Mouse (Mus musculus): ENCODE data around the gene Cenpo. TPM values are rescaled to one million over a fixed set of nuclear protein-coding genes. Genes with fewer than 3 reads are reported as not detected.

Cenpo gene
- 5.4 and 8.2 TPM in 2 replicates for polyA plus RNA-seq (2015; fragmentation: Nextera tagmentation; extraction: Ambion mirVana)

DNA sequence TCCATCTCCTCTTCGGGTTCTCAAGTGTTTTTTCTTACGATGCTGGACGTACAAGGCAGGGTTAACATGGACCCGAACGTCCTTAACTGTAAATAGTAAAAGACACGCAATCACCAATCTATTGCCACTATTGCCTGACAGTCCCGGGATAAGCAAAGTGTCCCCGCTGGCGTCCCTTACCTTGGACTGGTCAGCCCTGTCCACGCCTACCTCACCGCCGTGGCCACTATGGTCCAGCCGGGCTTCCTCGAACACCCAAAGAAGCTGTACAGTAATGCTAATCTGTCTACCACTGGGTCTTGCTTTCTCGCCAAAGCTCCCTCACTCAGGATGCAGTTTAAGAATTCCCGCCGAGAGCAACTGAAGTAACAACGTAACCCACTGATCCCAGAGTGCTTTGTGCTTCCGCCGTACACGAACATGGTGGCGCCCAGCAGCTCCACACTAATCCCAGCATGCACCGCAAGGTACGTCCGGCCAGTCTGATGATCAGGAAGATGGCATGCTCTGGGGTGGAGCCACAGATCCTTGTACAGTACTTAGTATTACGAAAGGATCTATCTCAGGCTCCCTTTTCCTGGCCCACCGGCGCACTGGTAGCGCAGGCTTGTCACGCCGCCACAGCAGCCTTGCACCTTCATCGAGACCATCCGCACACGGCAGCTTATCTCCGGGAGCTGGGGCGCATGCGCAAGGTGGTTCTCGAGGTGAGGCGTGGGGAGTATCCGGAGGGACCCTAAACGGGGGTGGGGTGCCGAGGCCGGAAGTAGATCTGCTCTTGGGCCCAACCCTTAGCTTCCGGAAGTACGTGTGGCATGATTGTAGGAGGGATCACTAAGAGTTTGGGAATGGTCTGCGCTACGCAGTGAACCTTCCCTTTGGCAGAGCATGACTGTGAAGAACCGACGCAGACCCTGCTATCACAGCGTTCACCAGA lies at the start of gene Cenpo, which contains the start of gene Ptrhd1:
Gene Cenpo (minus strand): TSS at position 723 of the 937 bp plus-strand sequence.
Gene Ptrhd1 (plus strand): TSS at position 456 of the 937 bp plus-strand sequence.

Other genes starting within 250 kb of the Cenpo start
- 1.1 and 2.0 TPM in 2 replicates for gene Efr3b, start 195.4 kb downstream of the Cenpo start, polyA plus RNA-seq (2015; fragmentation: Nextera tagmentation; extraction: Ambion mirVana)
- gene Dnajc27, start 151.7 kb downstream of the Cenpo start, polyA plus RNA-seq (2015; fragmentation: Nextera tagmentation; extraction: Ambion mirVana), result 2.8 and 3.0 TPM in 2 replicates
- 7.3 and 9.8 TPM in 2 replicates for gene Adcy3, start 101.2 kb downstream of the Cenpo start, polyA plus RNA-seq (2015; fragmentation: Nextera tagmentation; extraction: Ambion mirVana)
- 9.3 and 9.9 TPM in 2 replicates for gene Ptrhd1, start 267 bp downstream of the Cenpo start, polyA plus RNA-seq (2015; fragmentation: Nextera tagmentation; extraction: Ambion mirVana)
- 5.8 and 9.0 TPM in 2 replicates for gene Ncoa1, start 242.9 kb upstream of the Cenpo start, polyA plus RNA-seq (2015; fragmentation: Nextera tagmentation; extraction: Ambion mirVana)

Data from adrenal gland, postnatal 0 days (tissue).